Mouse (Mus musculus): ENCODE measurements around the gene Rgs14.

DNA sequence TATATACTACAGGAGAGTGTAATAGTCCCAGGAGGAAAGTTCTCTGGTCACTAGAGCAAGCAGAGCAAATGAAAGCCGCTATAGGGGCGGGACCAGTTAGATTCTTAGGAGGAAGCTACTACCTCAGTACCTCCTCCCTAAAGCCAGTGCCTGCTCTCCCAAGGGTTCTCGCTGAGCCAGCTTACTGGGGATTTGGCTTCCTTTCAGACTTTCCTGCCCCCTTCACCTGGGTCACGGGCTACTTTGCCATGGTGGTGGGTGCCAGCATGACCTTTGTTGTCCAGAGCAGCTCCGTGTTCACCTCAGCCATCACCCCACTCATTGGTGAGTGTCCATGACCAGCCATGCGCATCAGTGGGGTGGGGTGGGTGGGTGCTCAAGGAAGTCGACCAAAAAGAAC is 42.3 kb downstream of the Rgs14 start:
- TF ChIP-seq CTCF (IDR thresholded peaks at IDR 0.05; ENCODE audit: borderline replicate concordance, insufficient read depth, low read length) (no peak), POLR2A (IDR thresholded peaks at IDR 0.05; ENCODE audit: low read depth, low read length) (no peak)
